Mouse (Mus musculus) gastrocnemius, postnatal 4 days (tissue): ENCODE data around the gene Pigk. TPM values are rescaled to one million over a fixed set of nuclear protein-coding genes. Genes with fewer than 3 reads are reported as not detected.

ENCODE experiments used
- DNase-seq, 2 experiments: peaks; one replicate each; pipeline ENCODE4 v3.0.0; 2021 to 2022; ENCODE audit warnings: low spot score in 2 of 2, mixed read lengths in 2 of 2
- total RNA-seq, 2 experiments: library from RNA; stranded (reverse); gene quantifications; 2 replicates each; pipeline ENCODE4 v1.2.3; 2021

The Pigk gene
- total RNA-seq, 2 experiments from 2014 or later = 39.4 to 39.5 TPM

DNA sequence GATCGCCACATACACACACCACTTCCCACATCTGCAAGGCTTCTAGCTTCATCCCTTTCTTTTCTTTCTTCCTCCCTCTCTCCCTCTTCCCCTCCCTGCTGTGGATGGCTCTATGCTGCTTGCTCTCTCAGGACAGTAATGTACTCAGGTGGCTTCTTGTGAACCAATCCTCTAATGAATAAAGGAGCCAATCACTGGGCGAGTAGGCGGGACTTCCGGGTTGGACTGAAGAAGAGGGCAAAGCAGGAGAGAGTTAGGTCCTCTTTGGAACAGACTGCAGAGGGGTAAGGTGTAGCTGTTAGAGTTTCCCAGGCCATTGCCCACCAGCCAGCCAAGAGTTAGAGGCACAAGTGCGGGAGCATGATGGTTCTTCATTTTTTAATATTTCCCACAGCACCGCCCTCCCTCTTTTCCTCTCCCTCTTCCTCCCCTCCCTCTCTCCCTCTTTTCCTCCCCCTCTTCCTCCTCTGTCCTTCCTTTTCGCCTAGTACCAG, 215.9 kb downstream of the Pigk start:
- no peak for DNase-seq

- no peak for DNase-seq
Measured at GRCm38 (mm10) chr3:152931354-152931753, 217.5 kb downstream of the Pigk start.

DNA sequence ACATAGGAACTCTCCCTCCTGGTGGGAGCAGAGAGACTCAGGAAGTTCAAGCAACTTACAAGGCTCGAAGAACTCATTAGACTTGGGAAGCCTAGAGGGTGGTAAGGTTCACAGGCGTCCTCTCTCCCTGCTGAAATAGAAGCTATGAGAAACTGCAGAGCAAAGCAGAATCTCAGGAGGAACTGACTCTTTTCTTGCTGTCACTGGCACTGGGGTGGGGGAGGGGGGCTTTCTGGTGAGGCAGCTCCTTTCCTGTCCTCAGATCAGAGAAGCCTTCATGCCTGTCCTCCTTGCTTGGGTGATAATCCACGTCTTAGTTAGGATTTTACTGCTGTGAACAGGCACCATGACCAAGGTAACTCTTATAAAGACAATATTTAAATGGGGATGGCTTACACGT, 218.2 kb downstream of the Pigk start:
- DNase-seq = no peak

DNA sequence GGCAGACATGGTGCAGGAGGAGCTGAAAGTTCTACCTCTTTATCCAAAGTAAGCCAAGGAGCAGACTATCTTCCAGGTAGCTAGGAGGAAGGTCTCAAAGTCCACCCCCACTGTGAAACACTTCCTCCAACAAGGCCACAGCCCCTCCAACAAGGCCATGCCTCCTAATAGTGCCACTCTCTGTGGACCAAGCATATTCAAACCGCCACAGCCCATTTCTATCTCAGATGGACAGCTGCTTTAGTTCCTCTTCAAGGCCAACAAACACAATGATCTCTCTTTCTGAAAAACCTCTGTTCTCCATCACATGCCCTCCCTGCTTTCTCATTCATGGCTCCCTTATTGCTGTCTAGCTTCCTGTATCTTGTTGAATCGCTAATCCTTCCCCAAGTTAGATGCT, 218.6 kb downstream of the Pigk start:
- no peak for DNase-seq

DNA sequence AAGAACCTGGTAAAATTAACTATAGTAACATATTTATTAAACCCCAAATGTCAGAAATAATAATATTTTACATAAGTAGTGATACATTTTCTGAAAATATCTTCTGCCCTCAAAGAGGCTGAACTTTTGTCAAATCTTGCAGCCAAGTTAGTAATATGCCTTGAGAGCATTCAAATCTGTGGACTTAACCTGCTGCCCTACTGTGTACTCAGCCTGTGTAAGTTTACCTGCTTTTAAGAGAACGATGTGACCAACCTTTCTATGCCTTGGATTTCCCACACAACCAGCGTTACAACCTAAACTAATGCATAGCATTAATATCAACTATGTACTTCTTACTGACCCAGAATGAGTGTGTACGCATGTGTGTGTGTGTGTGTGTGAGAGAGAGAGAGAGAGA, 219.8 kb downstream of the Pigk start:
- DNase-seq = no peak

GRCm38 (mm10) chr3:152936313-152936712, 222.4 kb downstream of the Pigk start:
- no peak for DNase-seq

- DNase-seq = no peak
Measured at GRCm38 (mm10) chr3:152941671-152942070, 227.8 kb downstream of the Pigk start.

- DNase-seq = no peak
Measured at GRCm38 (mm10) chr3:152942985-152943384, 229.1 kb downstream of the Pigk start.

- DNase-seq = no peak
Measured at GRCm38 (mm10) chr3:152944766-152945165, 230.9 kb downstream of the Pigk start.

DNA sequence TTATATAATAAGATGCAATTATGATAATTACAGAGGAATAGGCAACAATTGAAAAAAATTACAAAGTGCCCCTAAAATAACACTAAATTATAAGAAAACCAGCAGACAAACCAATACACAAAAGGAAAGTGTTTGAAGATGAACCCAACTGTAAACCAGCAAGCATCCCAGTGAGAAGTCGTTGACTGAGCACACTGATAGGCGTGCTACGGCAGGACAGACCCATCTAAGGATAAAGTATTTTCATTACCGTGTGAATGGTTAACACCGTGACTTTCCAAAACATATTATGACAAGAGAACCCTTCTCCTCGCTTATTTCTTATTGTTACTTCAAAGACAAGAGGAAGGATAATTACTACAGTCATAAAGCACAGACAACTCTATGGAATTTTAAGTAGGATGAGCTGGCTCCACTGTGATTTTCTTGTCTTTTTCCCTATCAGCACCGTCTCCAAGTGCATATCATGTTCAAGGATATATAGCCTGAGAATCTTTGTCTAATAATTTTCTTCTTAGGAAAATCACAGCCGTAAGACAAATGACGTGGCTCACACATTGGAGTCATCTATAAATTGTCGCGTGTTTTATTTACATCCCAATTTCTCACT, 233.2 kb downstream of the Pigk start:
- DNase-seq = no peak

DNA sequence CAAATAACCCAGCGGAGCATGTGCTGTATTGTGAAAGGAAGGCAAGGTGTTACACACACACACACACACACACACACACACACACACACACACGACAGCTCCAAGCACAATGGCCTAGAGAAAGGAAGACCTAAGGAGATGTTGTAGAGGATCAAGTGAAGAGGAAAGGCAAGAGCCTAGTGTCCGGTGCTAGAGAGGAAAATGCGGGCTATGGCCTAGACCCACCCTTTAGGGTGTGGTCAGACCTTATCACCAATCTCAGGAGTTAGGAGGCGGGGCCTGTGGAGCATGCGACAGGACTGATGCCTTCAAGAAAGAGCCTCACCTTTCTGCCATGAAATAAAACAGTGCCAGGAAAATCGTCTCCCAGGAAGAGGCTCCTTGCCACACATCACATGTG, 234.7 kb downstream of the Pigk start:
- DNase-seq = no peak

DNA sequence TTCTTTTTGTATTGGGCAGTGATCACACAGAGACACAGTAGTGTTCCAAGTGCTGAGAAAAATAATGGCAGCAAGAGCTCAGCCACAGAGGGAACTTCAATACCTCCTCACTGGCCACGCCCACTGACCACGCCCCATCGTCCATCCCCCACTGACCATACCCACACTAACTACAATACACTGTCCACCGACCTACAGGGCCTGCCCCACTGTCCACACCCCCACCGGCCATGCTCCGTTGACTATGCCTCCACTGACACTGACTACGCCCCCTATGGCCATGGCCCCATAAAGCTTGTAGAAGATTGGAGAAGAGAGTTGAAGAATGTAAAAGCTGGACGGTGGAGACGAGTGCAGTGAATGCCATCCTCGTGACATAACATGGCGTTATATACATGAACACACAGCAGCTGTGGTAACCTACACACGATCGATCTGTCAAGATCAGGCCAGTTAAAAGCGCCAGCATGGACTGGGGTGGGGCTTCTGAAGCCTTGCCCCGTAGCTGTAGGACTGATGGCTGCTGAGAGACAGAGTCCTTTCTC, 235.4 kb downstream of the Pigk start:
- peak in 1 of 2 experiments; percentile 18 for DNase-seq

GRCm38 (mm10) chr3:152950299-152950698, 236.4 kb downstream of the Pigk start:
- DNase-seq = no peak

DNA sequence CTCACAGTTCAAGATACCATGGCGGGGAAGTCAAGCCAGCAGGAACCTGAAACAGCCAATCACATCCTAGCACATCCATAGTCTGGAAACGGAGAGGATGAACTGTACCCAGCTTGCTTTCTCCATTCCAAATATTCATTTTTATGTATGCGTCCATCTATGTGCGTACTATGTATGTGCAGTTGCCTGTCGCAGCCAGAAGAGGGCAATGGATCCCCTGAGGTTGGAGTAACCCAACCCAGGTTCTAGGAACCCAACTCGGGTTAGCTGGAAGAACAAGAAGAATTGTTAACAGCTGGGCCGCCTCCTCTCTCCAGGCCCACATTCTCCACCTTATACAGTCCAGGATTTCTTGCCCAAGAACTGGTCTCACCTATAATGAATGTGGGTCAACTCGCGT, 237.0 kb downstream of the Pigk start:
- no peak for DNase-seq

DNA sequence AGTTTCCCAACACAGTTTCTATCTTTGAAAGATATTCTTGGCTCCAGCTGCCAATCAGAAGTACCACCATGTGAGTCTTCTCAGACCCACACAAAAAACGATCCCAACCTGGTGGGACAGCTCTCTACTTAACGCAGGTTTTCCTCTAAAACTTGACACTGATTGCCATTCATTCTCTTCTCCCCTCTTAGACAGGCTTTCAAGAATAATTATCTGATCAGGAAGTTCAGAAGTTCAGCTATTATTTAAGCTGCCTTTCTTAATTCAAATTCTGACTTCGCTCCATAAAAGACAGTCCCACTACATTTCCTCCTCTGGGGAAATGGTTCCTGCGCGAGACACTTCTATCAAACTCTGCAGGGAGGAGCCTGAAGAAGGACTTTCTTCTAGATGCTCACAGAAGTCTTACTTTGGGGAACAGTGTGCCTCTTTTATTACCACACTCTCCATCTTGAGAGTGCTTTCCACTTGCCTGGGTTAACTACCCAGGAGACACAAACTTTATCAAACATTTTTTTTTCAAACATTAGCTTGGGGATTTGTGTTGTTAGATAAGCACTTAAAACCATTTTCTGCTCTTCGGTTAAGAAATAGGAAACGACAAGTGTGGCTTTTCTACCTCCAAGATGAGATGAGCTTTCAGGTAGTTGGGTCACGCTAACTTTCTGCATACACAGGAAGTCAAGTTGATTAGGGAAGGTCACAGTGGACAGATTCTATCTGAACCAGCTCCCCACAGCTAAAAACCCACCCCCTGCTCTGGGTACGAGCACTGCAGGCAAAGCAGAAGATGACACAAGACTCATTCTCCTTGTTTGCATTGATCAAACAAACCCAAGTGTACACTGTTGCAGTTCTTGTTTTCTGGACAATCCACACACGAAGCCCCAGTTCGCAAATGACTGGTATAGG, 238.0 kb downstream of the Pigk start:
- no peak for DNase-seq

DNA sequence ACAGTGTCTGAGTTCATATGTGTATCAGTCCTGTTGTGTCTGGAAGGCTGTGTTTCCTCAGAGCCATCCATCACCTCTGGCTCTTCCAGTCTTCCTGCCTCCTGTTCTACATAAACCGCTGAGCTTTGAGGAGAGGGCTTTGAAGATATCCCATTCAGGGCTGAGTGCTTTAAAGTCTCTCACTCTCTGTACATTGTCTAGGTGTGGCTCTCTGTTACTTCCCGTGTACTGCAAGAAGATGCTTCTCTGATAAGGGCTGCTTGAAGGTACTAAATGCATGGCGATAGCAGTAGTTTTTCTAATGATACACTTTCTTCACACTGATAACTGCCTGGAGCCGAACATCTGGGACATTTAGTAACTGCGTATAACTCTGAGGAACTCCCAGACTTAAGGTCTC, 242.1 kb downstream of the Pigk start:
- no peak for DNase-seq

GRCm38 (mm10) chr3:152956771-152957170, 242.9 kb downstream of the Pigk start:
- DNase-seq = no peak

DNA sequence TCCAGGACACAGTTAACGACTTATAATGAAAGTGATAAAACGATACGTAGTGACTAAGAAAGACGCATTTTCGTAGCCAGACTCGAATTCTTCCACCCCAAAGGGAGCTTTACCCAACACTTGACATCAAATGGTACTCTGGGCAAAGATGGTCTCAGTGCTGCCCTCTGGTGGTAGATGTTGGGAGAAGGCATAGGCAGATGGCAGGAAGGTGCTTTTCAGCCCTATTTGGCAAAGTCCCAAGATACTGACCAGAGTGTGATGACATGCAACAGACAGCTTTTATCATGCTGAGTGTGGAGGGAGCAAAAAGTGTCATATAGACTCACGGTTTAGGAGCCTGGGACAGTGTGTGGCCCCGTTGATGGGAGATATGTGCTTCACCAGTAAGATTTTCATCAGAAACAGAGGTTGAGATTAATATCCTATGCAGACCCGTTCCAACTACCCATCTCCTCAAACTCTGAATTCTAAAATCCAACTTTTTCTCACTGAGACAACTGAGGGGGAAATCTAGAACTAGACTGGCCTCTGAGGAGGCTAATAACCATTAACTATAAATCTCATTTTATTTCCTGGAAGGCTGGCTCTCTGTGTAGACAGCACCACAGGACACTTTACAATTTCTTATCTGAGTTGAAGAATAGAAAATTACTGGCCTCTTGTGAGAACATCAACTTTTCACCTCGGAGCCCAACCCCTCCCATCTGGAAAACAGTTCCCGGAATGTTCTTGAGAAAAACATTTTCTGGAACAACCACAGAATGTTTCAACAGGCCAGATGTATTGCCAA, 244.7 kb downstream of the Pigk start:
- DNase-seq = peak in 1 of 2 experiments; percentile 33

DNA sequence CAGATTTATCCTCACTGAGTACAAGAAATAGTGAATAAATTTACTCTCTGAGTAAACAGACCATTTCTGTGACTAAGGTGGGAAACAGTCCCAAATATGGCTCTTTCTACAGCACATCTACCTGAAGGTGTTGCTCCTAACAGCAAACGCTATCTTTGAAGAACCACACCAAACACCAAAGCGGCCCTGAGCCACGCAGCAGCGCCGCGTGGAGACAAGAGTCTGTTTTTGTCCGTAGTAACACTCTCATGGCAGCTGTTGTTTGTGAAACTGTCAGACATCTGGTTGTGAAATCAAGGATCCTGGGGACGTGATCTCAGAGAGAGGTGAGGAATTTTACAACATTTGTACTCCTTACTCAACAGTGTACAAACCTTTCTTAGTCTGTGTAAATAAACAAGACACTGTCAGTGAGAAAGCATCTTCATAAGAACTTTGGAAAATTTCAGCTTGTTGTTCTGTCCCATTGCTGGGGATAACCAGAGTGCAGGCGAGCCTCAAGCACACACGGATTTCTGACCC, 248.0 kb downstream of the Pigk start:
- DNase-seq = no peak

DNA sequence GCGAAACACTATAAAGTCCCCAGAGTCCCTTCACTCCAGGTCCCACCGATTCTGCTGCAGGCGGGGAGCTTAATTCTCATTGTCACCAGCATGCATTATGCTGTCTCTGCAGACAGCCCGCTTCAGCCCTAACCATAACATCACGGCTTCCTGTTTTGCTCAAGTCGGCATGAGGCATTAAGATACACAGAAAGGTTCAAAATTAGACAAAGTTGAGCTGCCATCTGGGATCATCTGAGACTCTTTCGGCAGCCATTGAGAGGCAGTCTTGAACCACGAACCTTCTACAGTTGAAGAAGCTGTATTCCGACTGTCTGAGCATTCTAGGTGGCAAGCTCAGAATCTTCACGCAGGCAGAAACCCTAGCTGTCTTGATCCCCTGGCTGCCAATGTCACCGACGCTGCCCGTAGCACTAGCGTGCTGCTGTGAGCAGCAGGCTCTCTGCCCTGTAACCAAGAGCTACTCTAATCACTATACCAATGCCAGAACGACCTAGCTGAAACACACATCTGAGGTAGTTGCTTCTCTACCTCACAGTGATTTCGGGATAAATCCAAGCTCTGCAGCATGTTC, 256.0 kb downstream of the Pigk start:
- no peak for DNase-seq

DNA sequence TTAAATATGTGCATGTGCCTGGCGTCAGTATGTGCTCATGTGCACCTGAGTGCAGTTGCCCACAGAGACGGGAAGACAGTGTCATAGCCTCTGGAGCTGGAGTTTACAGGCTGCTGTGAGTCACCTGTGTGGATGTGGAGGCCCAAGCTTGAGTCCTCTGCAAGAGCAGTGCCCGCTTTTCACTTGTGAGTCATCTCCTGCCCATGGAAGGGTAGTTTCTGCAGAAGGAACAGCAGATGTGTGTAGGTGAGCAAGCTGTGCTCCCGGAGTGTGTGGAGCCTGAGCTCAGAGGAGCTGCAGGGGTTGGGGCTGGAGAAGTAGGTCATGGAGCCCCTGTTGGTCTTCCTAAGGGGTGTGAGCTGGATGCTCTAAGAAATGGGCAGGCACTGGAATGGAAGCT, 257.5 kb downstream of the Pigk start:
- no peak for DNase-seq
